Mouse (Mus musculus) lung, adult 10 weeks (tissue): ENCODE data around the gene Vmn2r100. TPM values are rescaled to one million over a fixed set of nuclear protein-coding genes. Genes with fewer than 3 reads are reported as not detected.

Experiments
- polyA plus RNA-seq: library from polyadenylated mRNA; stranded (reverse); fragments of 350-450 nt; fragmentation: Illumina TruSeq; extraction: RNeasy Lipid Tissue Mini Kit (QIAGEN cat#74804); gene quantifications from one replicate; pipeline ENCODE4 v1.2.3, GENCODE M21; 2014; ENCODE audit warnings: low read depth, low replicate concordance; ENCODE audit not compliant: insufficient read depth

Gene Vmn2r100
- not detected for polyA plus RNA-seq

GRCm38 (mm10) chr17:19504432-19504831, at the start of gene Vmn2r100:
Vmn2r100 (plus strand) TSS chr17:19504732.

DNA sequence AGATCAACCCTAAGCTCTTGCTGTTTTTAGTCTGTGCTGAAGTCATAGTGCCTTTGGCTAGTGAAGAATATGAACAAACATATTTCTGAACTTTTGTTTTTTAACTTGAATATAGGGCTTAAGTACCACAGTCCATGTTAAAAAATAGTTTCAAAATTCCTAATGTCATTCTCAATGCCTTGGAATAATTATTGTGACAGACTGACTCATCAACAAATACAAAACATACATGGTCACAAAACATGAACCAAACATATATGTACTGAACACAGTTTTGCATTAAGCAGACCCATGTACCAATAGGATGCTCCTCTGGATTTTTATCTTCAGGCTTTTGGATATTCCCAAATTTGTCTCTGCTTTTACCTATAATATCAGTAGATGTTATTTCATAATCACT, 72.4 kb downstream of the Vmn2r100 start, which contains the start of gene Vmn2r101:
Gene Vmn2r101, plus strand, starts transcription at position 301 of the 400 bp plus-strand sequence.

Other genes with a start within 250 kb of the Vmn2r100 start
- not detected for gene Vmn2r99, start 142.8 kb upstream of the Vmn2r100 start, polyA plus RNA-seq
- gene Vmn2r101, start 72.5 kb downstream of the Vmn2r100 start, polyA plus RNA-seq, result not detected
- not detected for gene Vmn2r102, start 155.6 kb downstream of the Vmn2r100 start, polyA plus RNA-seq